Mouse (Mus musculus) frontal cortex, postnatal 14 days (tissue): ENCODE data around the gene Mrpl58.
A peak's percentile ranks its signal among the peaks of the same experiment; 100 is the strongest.

ENCODE experiments used
- DNase-seq, 2 experiments: peaks; one replicate each; pipeline ENCODE4 v3.0.0; 2022; ENCODE audit warnings: low spot score in 2 of 2

Gene Mrpl58

DNA sequence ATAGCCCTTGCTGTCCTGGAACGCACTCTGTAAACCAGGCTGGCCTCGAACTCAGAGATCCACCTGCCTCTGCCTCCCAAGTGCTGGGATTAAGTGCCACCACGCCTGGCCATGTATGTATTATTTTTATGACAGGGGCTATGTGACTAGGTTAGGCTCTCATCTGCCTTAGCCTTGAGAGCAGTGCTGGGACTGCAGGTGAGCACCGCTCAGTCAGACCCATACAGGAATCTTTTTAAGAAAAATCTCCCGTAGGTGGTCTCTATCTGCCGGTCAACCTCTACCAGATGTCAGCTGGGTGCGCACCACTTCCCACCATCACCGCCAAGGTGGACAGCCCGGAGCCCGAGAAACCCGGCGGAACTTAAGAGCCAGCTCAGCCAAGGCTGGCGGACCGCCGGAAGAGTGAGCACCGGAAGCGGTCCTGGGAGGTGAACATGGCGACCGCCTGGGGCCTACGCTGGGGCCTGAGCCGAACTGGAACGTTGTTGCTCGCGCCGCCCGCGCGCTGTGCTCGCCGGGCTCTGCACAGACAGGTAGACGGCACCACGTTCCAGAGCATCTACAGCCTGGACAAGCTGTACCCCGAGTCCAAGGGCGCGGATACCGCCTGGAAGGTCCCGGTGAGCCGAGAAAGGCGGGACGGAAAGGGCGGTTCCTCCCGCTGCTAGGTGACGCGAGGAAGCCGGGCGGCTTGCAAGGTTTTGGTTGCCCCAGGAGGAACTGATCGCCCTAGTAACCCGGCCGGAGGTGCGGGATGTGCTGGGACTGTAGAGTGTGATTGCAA lies at the start of gene Mrpl58:
TSS of gene Mrpl58 (plus strand) at position 415 of the 787 bp plus-strand sequence.
- DNase-seq, result peak; percentile 73 to 75

DNA sequence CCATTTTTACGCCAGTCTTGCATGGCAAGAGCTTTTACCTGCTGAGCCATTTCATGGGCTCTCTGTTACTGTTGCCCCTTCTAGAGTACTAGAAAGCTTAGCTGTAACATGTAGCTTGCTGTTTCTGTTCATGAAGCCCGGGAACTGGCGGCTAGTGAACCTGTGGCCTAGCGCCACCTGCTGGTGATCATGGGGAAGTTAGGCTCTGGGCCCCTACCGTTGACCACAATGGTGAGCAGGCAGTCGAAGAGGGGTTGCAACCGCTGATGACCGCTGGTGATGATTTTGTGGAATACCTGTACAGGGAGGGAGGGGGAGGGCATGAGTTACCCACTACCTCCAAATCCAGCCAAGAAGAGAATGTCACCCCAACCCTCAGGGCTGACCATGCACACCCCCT lies 49.4 kb upstream of the Mrpl58 start:
- peak in 1 of 2 experiments; percentile 56 for DNase-seq

GRCm38 (mm10) chr11:115358468-115358867 lies 45.1 kb upstream of the Mrpl58 start:
- DNase-seq, result peak in 1 of 2 experiments; percentile 50

DNA sequence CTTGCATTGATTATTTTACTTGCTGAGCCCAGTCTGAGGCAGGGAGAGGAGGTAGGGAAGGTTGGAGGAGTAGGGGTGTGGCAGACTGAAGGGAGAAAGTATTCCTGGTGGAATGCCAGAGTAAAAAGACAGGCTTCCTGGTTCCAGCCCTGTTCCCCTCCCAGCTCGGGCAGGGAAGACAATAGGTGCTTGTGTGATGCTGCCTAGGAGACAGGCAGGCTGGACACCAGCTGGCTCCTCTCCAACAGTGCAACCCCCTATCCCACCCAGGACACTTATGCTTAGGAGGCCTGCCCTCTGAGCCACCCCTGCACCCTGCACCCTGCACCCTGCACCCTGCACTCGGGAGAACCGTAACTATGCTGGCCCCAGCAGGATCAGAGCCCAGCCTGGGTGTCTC lies 44.3 kb upstream of the Mrpl58 start:
- DNase-seq, result no peak

- DNase-seq, result no peak
Observed at GRCm38 (mm10) chr11:115359726-115360125, 43.8 kb upstream of the Mrpl58 start.

- no peak for DNase-seq
Observed at GRCm38 (mm10) chr11:115364136-115364535, 39.4 kb upstream of the Mrpl58 start.

DNA sequence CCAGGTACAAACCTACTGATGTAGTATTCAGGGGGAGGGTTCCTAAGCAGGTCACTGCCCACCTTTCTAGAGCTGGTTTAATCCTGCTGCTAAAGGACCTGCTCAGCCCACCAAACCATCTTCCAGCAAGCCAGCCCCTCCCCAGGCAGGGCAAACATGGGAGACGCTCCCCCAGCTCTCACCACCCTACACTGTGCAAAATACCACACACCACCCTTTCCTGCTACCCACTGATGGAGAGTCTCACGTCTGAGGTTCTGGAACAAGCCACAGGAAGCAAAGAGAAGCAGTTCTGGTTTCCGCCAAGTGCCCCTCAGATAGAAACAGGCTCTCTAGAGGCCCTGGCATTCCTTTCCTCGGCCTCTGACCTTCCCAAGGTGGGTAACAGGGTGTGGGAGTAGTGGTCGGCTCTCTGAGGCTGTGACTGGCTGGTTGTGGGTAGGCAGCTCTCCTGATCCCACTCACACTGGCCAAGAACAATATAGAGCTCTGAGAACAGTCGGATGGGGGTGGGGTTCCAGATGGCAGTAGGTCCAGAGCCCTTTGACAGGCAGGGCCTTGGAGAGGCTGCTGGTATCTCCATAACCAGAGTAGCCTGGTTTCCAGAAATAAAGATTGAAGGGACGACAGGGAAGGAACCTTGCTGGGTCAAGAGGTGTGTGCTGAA lies 37.4 kb upstream of the Mrpl58 start:
- no peak for DNase-seq

- DNase-seq, result peak in 1 of 2 experiments; percentile 64
Observed at GRCm38 (mm10) chr11:115366706-115367394, 36.7 kb upstream of the Mrpl58 start.

DNA sequence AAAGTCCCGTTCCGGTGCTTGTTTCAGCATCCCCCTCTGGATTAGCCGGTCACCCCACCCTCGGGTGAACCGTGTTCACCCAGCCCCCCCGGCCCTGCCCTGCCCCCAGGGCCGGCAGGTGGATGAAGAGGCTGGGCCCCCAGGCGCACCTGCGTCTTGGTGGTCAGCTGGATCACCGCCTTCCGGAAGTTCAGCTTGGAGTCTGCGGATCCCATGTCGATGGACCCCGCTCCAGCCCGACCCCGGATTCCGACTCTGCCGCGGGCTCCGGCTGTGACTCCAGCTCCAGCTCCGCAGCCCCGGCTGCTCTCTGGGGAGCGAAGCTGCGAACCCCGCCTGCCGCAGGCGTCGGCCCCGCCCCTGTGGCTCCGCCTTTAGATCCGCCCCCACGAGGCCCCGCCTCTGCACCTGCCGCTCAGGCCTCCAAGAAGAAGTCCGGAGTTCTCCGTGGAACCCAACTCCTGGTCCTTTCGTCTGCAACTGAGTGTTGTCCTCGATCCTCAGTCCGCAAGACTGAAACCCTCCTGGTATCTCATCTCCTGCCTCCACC lies 36.1 kb upstream of the Mrpl58 start, which contains the start of gene Hid1:
TSS of gene Hid1 (minus strand) at position 362 of the 550 bp plus-strand sequence.
- peak; percentile 71 to 79 for DNase-seq

- DNase-seq, result no peak
Observed at GRCm38 (mm10) chr11:115370368-115370767, 33.2 kb upstream of the Mrpl58 start.

GRCm38 (mm10) chr11:115371354-115371753 lies 32.2 kb upstream of the Mrpl58 start:
- DNase-seq, result no peak

GRCm38 (mm10) chr11:115372015-115372414 lies 31.5 kb upstream of the Mrpl58 start:
- DNase-seq, result no peak

DNA sequence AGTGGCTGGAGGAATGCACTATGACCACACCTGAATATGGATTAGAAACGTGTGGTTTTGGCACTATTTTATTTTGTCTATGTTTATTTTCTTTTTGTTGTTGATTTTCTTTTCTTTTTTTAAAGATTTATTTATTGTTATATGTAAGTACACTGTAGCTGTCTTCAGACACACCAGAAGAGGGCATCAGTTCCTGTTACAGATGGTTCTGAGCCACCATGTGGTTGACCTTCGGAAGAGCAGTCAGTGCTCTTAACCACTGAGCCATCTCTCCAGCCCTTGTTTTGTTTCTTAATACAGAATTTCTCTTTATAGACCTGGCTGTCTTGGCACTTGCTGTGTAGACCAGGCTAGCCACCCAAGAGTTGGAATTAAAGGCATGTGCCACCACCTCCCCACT lies 30.8 kb upstream of the Mrpl58 start:
- DNase-seq, result no peak

DNA sequence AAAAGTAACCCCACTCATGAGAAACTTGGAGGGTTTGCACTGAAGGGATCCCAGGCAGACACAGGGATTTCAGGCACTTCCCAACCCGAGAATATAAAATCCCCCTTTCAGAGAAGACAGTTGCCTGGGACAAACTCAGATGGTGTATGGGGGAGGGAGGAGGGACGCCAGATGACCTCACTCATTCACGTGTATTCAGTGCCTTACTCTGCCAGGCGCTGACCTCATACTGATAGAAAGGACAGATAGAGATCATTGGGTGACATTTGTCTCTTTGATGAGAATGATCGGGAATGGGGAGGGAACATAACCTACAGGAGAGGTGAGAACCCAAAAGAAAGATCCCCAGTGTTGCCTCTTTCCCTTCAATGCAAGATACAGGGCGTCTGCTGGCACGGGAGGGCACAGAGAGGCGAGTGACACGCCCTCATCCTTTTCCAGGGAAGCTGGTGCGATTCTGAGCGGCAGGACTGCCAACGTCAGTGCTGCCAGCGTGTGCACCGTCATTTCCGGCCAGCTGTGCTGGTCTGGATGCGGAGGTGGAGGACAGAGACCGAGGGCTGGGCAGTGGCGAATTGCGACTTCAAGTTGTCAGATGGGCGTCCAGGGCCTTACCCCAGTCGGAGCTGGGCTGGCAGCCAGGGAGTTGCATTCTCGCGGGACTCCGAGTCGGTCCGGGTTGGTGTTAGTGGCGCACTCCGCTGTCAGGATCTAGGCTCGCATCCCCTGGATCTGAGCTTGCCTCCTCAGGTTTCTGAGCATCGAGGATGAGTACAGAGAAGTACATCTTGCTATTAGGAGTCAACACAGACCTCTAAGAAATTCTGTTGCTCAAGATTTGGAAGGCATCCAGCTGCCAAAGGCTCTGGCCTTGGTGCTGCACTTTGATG lies 29.5 kb upstream of the Mrpl58 start:
- DNase-seq, result peak; percentile 48 to 63

GRCm38 (mm10) chr11:115374695-115375425 lies 28.7 kb upstream of the Mrpl58 start:
- DNase-seq, result no peak

DNA sequence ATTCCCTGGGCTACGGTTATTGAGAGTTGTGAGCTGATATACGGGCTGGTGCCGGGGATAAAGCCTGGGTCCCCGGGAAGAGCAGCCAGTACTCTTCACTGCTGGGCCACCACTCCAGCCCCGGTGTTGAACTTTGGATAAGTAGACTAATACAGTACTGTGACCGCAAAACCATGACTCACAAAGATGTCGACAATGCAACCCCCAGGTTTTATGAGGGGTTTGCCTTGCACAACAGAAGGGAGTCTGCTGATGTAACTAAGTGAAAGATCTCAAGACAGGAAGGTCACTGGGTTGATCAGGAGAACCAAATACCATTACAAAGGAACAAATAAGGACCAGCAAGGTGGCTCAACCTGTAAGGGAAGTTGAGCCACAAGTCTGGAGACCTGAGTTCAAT lies 26.8 kb upstream of the Mrpl58 start:
- no peak for DNase-seq

GRCm38 (mm10) chr11:115377254-115377653 lies 26.3 kb upstream of the Mrpl58 start:
- no peak for DNase-seq

DNA sequence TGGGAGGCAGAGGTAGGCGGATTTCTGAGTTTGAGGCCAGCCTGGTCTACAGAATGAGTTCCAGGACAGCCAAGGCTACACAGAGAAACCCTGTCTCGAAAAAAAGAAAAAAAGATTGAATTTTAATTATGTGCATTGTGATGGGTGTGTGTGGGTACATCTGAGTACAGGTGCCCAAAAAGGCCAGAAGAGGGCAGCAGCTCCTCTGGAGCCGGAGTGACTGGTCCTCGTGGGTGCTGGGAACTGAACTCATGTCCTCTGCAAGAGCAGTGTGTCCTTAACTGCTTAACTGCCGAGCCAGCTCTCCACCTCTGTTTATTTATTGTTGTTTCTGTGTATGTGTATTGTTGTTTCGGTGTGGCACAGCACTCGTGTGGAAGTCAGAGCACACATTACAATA lies 25.7 kb upstream of the Mrpl58 start:
- DNase-seq, result no peak

- DNase-seq, result no peak
Observed at GRCm38 (mm10) chr11:115381276-115381675, 22.3 kb upstream of the Mrpl58 start.

DNA sequence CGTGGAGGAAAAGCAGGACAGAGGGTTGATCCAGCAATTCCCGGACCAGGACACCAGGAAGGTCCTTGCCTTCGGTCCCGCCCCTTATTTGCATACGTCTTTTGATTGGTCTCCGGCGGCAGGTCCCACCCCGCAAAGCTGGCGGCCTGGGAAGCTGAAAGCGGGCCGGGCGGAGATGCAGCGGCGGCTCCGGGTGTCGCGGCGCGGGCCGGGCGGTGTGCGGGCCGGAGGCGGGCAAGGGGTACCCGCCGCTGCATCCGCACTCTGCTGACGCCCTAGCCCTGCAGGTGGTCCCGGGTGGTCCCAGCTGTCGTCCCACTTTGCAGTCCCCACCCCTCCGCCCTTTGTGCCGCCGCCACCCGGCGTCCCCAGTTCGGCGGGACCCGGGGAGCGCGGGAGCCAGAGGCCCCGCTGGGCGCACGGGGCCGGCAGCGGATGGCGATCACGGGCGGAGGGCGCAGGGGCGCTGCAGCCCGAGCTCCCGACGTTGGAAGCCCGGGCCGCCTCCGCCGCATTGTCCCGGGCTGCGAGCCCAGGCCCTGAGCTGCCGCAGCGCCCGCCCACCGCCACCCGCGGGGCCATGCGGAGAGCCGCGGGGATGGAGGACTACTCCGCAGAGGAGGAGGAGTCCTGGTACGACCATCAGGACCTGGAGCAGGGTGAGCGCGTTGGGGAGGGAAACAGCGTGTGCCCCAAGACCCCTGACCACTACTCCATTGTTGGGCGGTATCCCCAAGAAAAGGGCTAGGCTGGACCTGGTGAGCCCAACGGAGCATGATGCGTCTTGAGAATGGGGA lies 21.6 kb upstream of the Mrpl58 start, which contains the start of gene Cdr2l:
TSS of gene Cdr2l (plus strand) at position 174 of the 797 bp plus-strand sequence.
- peak; percentile 61 to 80 for DNase-seq
